Mouse (Mus musculus): Measurements from ENCODE around the gene Srebf2.
"Not testable (repeated sequence)": the region's sequence is repeated elsewhere in the genome, so short reads cannot be mapped to it uniquely, and the experiment has no call there.

Gene Srebf2

DNA sequence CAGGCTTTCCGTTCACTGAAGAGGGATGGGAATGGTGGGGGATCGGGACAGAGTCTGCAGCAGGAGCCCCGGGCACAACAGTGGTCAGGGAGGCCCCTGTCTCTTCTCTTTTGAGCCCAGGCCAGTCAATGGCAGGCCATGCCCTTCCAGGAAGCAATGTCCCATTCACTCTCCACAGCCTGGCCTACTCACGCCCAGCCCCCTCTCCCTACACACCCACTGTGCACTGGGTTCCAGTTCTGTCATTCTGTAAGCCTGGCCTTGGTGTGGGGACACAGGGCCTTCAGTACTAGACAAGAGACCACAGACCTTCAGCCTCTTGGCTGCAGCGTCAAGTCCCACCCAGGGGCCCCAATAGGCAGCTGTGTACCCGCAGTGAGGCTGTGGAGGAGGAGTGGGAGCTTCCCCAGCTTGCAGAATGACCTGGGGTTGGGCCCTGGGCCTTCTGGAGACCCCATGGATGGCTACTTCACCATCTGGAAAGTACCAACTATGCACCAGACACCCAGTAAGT is 83.2 kb downstream of the Srebf2 start:
- DNase-seq: no peak

GRCm38 (mm10) chr15:82231100-82231499 is 84.1 kb downstream of the Srebf2 start:
- DNase-seq: no peak

- no peak for DNase-seq
Measured at GRCm38 (mm10) chr15:82231591-82232378, 84.8 kb downstream of the Srebf2 start.

DNA sequence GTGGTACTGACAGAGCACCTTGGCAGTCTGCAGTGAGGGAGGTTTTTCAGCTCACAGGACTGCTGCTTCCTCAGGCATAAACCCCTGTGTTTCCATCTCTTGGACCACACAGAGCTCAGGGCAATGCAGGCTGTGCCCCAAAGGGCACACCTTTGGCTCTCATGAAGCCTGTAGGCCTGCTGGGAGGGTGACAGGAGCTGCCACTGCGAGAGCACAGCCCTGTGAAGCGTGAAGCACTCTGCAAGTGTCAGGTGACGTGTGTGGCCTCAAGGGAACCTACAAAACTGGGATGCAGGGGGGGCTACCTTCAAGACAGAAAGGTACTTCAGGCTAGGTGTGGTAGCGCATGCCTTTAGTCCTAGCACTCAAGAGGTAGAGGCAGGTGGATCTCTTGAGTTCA is 85.7 kb downstream of the Srebf2 start:
- no peak for DNase-seq

GRCm38 (mm10) chr15:82235661-82236060 is 88.7 kb downstream of the Srebf2 start:
- no peak for DNase-seq

DNA sequence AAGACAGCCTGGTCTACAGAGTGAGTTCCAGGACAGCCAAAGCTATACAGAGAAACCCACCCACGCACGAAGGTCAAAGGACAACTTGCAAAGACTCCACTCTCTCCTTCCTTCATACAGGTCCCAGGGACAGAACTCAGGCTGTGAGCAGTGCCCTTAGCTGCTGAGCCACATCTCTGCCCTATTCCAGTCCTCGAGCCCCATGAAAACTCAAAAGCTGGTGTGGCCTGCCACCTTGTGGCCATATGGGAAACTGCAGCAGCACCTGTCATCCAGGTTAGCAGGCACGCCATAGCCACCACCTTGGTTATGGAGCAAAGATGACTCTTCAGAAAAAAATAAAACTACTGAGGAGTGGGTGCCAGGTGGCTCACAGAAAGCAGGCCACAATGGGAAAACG is 89.6 kb downstream of the Srebf2 start:
- DNase-seq: peak; percentile 78

DNA sequence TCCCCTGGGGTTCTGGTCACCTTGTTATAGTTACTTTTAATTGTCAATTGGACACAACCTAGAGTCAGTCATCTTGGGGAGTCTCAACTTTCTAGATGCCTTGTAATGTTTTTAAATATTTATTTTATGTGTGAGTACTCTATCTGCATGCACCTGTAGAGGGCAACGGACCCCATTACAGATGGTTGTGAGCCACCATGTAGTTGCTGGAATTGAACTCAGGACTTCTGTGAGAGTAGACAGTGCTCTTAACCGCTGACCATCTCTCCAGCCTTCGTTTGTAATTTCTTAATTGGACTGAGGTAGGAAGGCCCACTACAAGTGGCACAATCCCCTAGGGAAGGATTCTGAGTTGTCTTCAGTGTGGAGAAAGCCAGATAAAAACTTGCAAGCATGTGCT is 96.3 kb downstream of the Srebf2 start:
- DNase-seq: no peak

DNA sequence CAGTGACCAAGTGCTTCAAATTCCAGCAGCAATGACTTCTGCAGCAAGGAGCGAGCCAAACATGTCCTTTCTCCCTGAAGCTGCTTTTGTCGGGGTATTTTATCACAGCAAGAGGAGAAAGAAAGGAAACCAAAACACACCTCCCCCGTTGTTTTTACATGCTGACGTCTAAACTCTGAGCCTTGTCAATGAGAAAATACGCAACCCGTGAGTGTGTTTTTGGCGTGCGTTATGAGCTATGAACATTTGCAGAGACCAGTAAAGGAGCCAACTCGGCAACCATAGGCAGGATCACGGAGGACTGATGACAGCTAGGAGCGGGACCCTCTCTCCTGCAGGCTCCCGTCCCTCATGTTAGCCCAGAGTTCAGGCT is 96.7 kb downstream of the Srebf2 start:
- peak; percentile 33 for DNase-seq

DNA sequence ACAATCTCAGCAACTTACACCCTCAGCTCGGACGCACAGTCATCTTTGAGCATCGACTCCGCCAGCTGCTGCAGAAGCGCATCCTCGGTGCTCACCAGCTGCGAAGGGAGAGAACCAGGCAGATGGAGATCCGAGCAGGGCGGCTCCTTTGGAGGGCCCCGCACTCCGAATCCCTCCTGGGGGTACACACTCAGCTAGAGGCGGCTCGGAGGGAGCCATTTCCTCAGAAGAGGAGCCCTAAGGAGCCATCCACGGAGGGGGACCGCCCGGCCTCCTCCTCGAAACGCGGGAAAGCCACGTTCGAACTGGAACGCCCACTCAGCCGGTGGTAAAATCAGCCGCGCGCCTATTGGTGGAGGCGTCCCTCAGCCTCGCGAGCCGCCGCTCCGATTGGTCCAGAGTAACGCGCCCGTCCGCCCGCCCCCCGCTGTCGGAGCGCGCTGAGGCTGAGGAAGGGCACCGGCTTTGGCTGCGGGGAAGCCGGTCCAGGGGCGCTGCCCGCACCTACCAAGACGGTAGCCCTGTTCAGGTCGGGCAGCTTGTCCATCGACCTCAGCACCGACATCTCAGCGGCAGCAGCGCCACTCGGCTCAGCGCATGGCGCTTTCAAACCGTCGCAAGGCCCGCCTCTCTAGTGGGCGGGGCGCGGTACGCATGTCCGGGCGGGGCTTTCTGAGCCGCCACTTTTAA is 97.3 kb downstream of the Srebf2 start, which contains the start of gene Cenpm:
Gene Cenpm (minus strand): TSS at position 634 of the 690 bp plus-strand sequence.
- peak; percentile 97 for DNase-seq

DNA sequence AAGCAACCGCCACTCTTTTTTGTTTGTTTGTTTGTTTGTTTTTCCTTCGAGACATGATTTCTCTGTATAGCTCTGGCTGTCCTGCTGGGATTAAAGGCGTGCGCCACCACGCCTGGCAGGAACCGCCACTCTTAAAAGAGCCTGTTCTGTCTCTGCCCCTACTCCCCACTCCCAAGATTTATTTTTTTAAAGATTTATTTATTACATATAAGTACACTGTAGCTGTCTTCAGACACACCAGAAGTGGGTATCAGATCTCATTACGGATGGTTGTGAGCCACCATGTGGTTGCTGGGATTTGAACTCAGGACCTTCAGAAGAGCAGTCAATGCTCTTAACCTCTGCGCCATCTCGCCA is 97.8 kb downstream of the Srebf2 start:
- DNase-seq: not testable (repeated sequence)

GRCm38 (mm10) chr15:82247131-82247776 is 100.3 kb downstream of the Srebf2 start:
- DNase-seq: no peak

DNA sequence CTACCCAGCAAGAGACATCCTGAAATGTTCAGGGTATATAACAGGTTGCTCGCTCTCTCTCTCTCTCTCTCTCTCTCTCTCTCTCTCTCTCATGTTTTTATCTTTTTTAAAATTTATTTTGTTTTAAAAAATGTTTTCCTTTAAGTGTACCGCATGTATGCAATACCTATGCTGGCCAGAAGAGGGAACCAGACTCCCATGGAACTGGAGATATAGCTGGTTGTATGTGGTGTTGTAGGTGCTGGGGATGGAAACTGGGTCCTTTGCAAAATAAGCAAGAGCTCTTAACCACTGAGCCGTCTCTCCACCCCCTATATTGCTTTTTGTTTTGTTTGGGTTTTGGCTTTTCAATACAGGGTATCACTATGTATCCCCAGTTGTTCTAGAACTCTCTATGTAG is 104.6 kb downstream of the Srebf2 start:
- DNase-seq: no peak

DNA sequence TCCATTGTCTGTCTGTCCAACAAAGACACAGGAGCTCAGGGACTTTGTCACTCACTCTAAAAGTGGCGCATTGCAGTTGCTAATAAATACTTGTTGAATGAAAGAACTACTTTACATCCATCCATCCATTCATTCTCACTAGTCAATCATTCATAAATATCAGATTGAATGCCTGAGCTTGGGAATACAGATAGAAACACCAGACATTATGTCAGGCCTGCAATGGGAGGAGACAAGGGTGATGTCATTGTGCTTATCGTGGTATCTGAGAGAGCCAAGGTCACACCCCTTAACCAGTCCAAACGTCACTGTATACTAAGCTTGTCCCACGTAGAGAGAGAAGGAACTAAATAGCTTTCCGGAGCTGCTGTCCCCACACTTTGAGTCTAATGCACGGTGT is 105.1 kb downstream of the Srebf2 start, which contains the start of gene 1500009C09Rik:
Gene 1500009C09Rik (plus strand): TSS at position 301 of the 400 bp plus-strand sequence.
- DNase-seq: no peak

Data from embryo, embryonic 11 days (tissue).